Mouse (Mus musculus): ENCODE results near the gene Srf.

DNA sequence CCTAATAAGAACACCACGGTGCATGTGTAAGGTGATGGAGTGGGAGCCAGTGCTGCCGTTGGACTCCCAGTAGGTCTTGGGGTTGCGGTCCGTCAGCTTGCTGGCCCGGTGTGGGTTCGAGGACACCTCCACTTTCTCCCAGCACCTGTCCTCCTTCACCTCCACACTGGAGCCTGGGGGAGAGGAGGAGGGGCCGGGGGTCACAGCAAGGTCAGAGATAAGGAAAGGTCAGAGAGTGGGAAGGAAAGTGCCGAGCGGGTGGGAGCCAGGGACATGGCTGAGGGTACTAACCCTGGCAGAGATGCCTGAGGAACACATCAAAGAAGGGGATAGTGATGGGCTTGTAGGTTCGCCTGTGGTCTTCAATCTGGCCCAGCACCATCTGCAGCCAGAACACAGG, 30.9 kb downstream of the Srf start:
- TF ChIP-seq TCF12 (IDR thresholded peaks at IDR 0.05; ENCODE audit: insufficient read depth, poor library complexity, severe bottlenecking), result no peak
- TF ChIP-seq E2F4 (IDR thresholded peaks at IDR 0.05; ENCODE audit: insufficient read depth), result no peak
- TF ChIP-seq POLR2A (IDR thresholded peaks at IDR 0.05; ENCODE audit: insufficient read length, low read depth), result no peak
- TF ChIP-seq MAX (IDR thresholded peaks at IDR 0.05; ENCODE audit: low read depth), result no peak
- no peak for TF ChIP-seq CEBPB (IDR thresholded peaks at IDR 0.05; ENCODE audit: insufficient read depth, poor library complexity, severe bottlenecking)
- no peak for TF ChIP-seq POLR2AphosphoS2 (IDR thresholded peaks at IDR 0.05; ENCODE audit: insufficient read length, low read depth)
- TF ChIP-seq USF1 (IDR thresholded peaks at IDR 0.05; ENCODE audit: low read depth), result no peak
- no peak for TF ChIP-seq REST (IDR thresholded peaks at IDR 0.05; ENCODE audit: insufficient read depth, insufficient read length)
- TF ChIP-seq SRF (IDR thresholded peaks at IDR 0.05; ENCODE audit: control insufficient read depth, insufficient read length, low read depth), result no peak
- no peak for TF ChIP-seq MYOG (IDR thresholded peaks at IDR 0.05; ENCODE audit: control insufficient read depth in 1 of 3, insufficient read depth in 1 of 3, insufficient read length in 2 of 3, low read depth in 2 of 3)
